Mouse (Mus musculus) heart, adult 2 months (tissue): ENCODE measurements around the gene Afdn.

Experiments
- CTCF ChIP-seq: fragments of 200-600 bp; IDR thresholded peaks from 2 replicates; pipeline ENCODE4 v1.8.1; 2022; ENCODE audit warnings: antibody characterized with exemption, mild to moderate bottlenecking, moderate library complexity
- EP300 ChIP-seq: fragments of 200-500 bp; IDR thresholded peaks from 2 replicates; pipeline ENCODE4 v1.6.1; 2011; ENCODE audit warnings: low read depth, low read length, control low read depth; ENCODE audit not compliant: insufficient read depth

- TF ChIP-seq EP300 (no peak), CTCF (no peak)
Measured at GRCm38 (mm10) chr17:13753918-13754317, 6.4 kb upstream of the Afdn start.
